Mouse (Mus musculus) kidney, adult 11 months (tissue): ENCODE measurements around the gene Smim7.

Experiments
- DNase-seq: peaks from one replicate; pipeline ENCODE4 v3.0.0; 2022

The Smim7 gene

GRCm38 (mm10) chr8:72547122-72547801, 23.6 kb downstream of the Smim7 start:
- peak; percentile 19 for DNase-seq

GRCm38 (mm10) chr8:72539234-72539633, 31.7 kb downstream of the Smim7 start:
- DNase-seq, result no peak

GRCm38 (mm10) chr8:72534888-72535287, 36.0 kb downstream of the Smim7 start:
- DNase-seq, result no peak

GRCm38 (mm10) chr8:72532103-72532502, 38.8 kb downstream of the Smim7 start:
- DNase-seq, result no peak

- no peak for DNase-seq
These were observed 49.0 kb downstream of the Smim7 start for GRCm38 (mm10) chr8:72521888-72522287.

GRCm38 (mm10) chr8:72517421-72517988, 53.4 kb downstream of the Smim7 start:
- DNase-seq, result no peak
